Mouse (Mus musculus) cerebellum, adult 2 months (tissue): Measurements from ENCODE around the gene Samd10.

Experiments used
- CTCF ChIP-seq: fragments of 200-500 bp; IDR thresholded peaks from 2 replicates; pipeline ENCODE4 v1.5.1; 2011; ENCODE audit warnings: low read depth, mild to moderate bottlenecking, control low read depth, low read length, moderate library complexity, borderline replicate concordance; ENCODE audit not compliant: insufficient read depth
- POLR2A ChIP-seq: fragments of 200-500 bp; IDR thresholded peaks from 2 replicates; pipeline ENCODE4 v1.6.1; 2011; ENCODE audit warnings: low read length, control low read depth, borderline replicate concordance; ENCODE audit not compliant: insufficient read depth

DNA sequence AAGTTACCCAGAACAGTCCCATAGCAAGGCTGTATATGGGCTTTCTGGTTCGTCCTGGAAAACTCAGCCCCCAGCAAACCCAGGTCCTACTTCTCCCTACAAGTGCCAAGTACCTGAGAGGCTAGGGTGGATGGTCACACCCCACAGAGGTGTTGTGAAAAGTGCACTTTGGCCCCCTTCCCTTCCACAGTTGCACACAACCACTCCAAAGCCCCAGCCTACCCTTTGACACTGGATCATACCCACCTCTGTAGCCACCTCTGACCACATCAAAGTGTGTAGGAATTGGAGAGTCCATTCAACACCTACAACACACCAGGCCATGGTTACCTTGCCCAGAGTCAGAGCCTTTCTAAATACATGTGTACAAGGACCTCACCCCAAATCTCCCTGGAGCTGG lies 16.1 kb downstream of the Samd10 start:
- TF ChIP-seq CTCF, result no peak
- no peak for TF ChIP-seq POLR2A
